Mouse (Mus musculus) layer of hippocampus, postnatal 36 days (tissue): ENCODE data around the gene Utp6. TPM values are rescaled to one million over a fixed set of nuclear protein-coding genes. Genes with fewer than 3 reads are reported as not detected.
"Not testable (repeated sequence)": the region's sequence is repeated elsewhere in the genome, so short reads cannot be mapped to it uniquely, and the experiment has no call there.

Source experiments
- DNase-seq, 2 experiments: peaks; one replicate each; pipeline ENCODE4 v3.0.0; 2022
- total RNA-seq, 2 experiments: library from RNA; stranded (reverse); gene quantifications; 2 replicates each; pipeline ENCODE4 v1.2.3; 2021

Gene Utp6
- total RNA-seq, result 10 to 100 TPM; 30.9 to 35.7 TPM

DNA sequence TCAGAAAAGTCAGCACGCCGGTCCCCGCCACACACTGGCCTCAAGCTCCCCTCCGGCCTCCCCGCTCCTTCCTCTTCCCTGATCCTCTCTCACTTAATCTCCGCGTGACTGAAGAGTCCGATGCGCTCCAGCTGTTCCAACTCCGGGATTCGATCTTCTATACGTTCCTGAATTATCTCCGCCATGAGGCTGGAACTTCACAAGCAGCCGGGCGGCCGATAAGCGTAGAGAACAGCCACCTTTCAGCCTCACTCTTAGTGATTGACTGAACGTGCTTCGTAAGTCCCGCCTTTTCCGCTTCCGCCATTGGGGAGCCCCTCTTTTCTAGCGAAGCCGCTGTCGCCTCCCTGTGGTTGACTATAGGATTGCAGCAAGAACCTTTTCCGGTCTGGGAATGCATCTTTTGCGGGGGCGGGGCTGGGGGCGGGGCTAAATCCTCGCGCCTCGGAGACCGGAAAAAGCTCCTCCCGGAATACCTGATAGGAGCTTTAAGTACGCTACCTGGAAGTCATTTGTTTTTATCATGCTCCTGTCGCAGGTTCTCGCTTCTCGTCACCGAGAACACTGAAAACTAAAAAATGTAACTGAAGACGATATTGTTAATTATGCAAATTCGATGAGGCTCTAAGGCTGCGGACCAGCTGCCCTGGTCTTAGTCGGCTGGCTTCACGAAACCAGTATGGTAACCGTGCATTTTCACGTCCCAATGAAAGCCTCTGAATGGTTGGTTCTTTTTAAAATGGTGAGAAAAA is at the start of gene Utp6:
Gene Utp6, minus strand, starts transcription at position 266 of the 752 bp plus-strand sequence.
- peak; percentile 96 to 97 for DNase-seq

DNA sequence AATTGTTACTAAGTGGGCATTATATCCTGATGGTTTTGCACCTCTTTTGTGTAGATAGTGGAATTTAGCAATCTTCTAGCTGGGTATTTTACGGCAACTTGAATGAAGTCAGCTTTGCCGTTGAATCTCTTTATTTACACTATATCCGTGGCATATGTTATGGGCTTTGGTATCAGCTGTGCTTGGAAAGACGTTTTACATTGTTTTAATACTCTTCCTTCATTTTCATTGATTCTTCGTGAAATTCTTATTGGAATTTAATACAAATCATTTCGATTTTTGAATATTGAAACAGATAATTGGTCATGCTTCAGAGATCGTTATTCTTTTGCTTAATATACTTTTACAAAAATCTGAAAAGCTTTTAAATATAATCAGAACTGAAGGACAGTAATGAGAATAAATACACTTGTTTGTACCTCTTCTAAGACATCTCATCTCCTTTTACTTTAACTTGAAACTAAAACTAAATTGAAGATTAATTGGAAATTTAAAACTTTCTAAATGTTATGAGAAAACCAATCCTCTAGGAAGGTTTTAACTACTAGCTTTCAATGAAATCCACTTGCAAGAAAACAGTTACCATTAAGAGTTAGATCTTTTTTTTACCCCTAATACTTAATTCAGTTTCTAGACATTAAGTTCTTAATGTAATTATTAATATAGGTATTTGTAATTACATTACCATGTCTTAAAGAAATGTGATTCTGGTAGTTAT is 32.2 kb upstream of the Utp6 start:
- DNase-seq, result no peak

DNA sequence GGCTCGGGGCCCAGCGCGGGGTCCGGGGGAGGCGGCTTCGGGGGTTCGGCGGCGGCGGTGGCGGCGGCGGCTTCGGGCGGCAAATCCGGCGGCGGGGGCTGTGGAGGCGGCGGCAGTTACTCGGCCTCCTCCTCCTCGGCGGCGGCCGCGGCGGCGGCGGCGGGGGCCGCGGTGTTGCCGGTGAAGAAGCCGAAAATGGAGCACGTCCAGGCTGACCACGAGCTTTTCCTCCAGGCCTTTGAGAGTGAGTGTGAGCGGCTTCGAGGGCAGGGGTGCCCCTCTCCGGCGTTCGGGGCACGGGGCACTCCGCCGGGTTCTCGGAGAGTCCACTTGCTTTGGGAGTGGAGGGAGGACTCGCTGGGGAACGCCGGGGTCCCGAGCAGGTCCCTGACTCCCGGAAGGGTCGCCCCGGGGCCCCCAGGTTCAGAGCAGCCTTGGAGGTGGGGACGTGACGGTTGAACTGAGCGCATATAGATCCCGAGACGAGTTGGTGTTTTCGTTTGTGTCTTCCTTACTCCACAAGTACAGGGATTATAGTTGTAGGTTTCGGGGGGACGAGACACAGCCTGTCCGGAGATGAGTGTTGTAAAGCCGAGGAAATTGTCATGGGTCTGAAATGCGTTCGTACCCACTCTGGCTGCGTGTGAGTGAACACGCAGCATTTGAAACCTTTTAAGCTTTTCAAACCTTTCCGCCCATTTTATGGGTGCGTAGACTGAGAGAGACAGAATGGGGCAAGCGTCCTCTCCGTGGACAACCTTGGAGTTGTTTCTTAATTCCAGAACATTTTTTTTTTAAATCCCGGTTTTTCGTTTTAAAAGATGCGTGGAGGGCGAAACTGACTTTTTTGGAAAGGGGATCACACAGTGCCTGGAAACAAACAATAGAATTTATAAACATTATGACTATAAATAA is 31.4 kb upstream of the Utp6 start:
- DNase-seq, result no peak

DNA sequence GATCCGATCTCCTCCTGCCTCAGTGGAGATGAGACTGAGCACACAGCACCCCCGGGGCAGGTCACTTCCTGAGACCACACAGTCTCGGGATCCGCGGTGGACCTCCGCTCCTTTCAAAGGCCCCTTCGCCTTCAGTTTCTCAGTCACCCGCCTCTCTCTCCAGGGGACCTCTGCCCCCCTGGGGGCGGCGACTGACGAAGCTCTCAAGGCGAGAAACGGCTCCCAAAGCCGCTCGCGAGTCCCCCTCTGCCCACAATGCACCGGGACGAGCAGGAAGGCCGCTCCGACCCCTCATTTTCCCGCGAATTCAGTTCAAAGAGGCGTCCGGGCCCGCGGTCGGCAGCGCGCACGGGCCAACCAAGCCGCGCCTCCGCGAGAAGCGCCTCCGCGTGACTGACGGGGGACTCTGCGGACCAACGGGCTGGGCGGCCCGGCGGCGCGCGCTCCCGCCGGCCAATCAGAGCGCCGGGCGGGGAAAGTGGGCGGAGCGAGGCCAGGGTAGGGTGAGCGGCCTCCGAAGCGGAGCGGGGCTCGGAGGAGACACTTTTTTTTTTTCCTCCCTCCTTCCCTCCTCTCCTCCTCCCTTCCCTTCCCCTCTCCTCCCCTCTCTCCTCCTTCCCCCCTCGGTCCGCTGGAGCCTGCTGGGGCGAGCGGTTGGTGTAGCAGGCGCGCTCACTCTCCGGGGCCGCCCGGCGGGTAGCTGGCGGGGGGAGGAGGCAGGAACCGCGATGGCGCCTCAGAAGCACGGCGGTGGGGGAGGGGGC is 30.6 kb upstream of the Utp6 start, which contains the start of gene Suz12:
Gene Suz12, plus strand, starts transcription at position 515 of the 764 bp plus-strand sequence.
- DNase-seq, result peak; percentile 93 to 95

DNA sequence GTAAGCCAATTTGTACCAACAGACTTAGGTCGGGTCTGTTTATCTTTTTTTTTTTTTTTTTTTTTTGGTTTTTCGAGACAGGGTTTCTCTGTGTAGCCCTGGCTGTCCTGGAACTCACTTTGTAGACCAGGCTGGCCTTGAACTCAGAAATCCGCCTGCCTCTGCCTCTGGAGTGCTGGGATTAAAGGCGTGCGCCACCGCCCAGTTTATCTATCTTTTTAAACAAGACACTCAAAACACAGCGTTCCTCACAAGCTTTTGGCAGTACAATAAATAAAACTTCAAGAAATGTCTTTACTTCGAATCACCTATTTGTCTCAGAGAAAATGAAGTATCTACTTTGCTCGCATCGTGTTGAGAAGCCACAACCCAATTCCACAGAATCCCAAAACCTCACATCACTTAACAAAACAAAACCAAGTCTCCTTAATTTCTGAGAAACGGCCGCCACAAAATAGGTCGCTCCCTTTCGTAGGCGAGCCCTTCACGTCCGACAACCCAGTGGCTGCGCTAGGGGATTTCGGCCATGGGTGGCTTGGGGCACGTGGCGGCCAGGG is 29.9 kb upstream of the Utp6 start:
- no peak for DNase-seq

DNA sequence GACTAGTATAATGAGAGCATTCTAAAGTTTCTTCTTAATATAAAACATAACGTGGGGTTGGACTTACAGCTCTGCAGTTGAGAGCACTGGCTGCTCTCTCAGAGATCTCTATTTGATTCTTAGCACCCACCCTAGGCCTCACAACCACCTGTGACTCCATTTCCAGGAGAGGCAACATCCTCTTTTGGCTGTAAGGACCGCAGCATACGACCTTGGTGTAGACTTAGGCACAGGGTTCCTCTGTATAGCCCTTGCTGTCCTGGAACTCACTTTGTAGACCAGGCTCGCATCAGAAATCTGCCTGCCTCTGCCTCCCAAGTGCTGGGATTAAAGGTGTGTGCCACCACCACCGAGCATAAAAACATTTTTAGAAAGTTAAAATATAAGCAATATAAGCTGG is 29.4 kb upstream of the Utp6 start:
- DNase-seq, result no peak

DNA sequence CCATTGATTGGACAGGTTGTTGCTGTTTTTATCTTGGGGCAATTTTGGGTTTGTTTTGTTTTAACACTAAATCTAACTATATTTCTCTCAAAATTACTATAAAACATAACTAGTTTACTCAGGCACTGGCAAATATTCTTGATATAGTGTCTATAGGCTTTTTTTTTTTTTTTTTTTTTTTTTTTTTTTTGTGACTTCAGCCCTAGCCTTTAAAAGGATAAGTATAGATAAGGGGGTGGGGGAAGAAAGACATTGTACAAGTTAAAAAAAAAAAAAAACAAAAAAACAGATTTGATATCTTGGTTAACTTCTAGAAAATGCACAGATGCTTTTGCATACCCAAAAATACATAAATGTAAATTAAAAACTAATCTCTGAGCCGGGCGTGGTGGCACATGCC is 27.9 kb upstream of the Utp6 start:
- no peak for DNase-seq

DNA sequence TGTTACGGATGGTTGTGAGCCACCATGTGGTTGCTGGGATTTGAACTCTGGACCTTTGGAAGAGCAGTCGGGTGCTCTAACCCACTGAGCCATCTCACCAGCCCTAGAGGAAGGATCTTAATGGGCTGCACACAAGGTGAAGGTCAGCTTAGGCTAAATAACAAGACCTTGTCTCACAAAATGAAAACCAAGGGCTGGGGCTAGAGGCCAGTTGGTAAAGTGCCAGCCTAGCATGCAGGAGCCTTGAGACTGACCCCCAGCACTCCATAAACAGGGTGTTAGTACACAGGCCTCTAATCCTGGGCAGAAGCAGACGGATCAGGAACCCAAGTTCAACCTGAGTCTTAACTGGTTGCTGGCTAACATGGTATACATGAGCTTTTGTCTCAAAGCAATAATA is 25.7 kb upstream of the Utp6 start:
- DNase-seq, result no peak

DNA sequence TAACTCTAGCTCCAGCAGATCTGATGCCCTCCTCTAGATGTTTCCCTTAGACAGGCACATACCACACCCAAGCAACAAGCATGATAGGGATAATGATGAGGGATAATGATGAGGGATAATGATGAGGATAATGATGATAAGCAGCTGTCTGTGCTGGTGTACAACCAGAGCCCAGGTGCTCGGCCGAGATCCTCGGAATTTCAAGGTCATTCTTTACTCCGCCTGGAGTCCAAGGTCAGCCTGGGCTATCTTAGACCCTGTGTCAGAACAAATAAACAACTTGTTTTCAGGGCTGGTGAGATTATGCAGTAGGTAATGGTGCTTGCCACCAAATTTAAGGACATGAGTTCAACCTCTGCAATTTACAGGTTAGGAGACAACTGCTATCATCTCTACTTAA is 24.7 kb upstream of the Utp6 start:
- DNase-seq, result no peak

DNA sequence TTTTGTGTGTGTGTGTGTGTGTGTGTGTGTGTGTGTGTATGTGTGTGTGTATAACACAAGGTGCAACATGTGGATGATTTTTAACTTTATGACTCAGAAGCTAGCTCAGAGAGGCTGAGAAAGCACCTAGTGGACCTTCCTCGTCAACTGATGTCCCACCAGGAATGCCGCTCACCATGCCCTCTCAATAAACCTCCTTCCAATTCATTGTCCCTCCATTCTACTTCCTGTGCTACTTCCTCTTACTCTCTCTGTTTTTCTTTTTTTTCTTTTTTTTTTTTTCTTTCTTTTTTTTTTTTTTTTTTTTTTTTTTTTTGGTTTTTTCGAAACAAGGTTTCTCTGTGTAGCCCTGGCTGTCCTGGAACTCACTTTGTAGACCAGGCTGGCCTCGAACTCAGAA is 15.6 kb upstream of the Utp6 start:
- DNase-seq, result not testable (repeated sequence)

DNA sequence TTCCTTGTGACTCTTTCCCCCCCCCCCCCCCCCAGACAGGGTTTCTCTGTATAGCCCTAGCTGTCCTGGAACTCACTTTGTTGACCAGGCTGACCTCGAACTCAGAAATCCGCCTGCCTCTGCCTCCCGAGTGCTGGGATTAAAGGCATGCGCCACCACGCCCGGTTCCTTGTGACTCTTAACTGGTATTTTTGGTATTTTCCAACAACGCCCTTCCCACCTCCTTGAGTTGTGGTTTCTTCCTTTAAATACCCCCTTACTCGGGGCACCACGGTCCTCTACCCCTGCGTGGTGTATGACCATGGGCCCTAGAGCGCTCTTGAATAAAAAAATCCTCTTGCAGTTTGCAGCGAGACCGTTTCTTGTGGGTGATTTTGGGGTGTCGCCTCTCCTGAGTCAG is 14.9 kb upstream of the Utp6 start:
- not testable (repeated sequence) for DNase-seq

DNA sequence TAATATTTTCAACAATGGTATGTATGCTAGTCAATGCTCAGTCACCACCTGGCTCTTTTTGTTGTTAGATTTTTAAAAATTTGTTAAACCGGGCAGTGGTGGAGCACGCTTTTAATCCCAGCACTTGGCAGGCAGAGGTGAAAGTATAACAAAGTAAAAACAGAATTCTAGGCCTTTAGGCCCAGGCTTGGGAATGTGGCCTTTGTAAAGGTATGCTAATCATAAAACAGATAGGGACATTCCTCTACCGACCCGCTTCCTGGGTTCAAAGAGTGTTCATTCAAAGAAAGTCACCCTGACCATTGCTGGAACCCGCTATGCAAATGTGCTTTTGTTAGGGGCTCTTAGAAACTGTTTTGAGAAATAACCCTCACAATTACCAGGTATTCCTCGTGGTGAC is 14.5 kb upstream of the Utp6 start:
- DNase-seq, result not testable (repeated sequence)

DNA sequence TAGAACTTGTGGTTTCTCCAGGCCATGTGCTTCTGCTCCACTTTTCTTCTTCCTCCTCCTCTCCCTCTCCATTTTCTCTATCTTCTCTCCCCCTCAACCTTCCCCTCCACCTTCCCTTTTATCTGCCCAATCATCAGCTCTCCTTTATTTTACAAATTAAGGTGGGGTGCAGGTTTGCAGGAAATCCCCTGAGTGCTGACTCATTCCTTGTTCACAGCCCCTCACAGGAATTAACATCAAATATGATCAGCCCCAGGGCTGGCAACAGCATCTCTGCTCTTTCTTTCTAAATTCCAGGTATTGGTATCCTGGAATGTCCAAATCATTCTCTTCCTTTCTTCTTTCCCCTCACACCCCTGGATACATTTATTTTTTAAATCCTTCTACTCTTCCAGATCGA is 14.0 kb upstream of the Utp6 start:
- no peak for DNase-seq

DNA sequence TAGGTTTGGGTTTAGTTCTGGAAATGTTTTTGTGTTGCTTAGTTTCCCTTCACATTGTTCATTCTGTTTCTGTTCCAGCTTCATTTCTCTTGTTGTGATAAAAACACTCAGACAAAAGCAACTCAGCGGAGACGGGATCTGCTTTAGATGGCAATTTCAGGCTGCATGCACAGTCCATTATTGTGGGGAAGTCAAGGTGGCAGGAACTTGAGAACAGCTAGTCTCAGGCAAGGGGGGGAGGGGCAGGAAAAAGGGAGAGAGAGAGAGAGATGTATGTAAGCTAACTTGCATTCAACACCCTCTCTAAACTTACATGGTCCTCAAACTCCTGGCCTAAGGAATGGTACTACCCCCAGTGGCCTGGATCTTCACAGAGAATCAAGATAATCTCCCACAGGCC is 13.2 kb upstream of the Utp6 start:
- DNase-seq, result no peak

DNA sequence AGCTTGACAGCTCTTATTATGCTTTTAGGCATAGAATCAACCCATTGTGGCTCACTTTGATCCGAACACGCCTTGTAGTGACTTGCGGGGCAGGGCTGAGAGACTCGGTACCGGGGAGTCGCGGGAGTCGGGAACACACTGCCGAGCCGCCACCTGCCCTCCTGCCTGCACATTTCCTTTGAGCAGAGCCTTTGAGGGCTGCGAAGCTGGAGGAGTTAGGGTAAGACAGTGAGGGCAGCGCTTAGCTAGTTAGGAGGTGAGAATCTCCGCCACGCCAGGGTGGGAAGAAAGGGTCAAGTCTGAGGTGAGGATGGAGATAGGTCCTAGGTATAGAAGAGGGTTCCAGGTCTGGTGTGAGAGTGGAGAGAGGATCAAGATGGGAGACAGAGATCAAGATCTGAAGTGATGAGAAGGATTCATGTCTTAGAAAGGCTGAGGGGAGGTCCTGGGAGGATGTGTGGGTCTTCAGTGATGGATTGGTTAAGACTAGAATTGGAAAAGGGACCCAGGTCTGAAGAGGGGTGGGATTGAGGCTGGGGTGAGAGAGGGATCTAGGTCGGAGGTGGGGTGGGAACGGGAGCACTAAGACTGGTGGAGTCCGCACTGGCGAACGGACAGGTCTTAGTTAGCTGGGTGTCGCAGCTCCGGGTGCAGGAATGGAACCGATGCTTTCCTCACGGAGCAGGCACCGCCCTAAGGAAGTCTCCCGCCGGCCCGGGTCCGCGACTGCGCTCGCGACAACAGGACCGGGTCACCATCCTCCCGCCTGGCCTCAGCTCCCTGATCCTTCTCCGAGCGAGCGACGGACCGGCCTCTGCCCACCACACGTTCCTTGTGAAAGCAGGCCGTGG is 11.7 kb upstream of the Utp6 start:
- peak; percentile 18 to 19 for DNase-seq

DNA sequence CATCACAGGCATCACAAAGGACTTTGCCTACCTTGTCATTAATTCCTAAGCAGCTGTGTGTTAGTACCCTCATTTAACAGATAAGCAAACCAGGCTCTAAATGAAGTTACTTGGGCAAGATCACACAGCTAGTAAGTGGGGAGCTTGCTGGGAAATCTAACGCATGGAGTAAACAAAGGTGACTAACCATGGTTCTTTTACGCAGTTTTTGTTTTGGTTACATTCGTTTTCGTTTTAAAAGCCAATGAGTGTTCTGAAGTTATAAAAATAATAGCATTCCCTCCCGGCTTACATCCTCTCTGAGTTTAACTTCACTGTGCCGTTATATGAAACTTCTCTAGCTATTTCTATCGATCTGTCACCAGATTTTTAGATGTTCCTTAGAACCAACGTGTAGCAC is 10.9 kb upstream of the Utp6 start:
- DNase-seq, result no peak

DNA sequence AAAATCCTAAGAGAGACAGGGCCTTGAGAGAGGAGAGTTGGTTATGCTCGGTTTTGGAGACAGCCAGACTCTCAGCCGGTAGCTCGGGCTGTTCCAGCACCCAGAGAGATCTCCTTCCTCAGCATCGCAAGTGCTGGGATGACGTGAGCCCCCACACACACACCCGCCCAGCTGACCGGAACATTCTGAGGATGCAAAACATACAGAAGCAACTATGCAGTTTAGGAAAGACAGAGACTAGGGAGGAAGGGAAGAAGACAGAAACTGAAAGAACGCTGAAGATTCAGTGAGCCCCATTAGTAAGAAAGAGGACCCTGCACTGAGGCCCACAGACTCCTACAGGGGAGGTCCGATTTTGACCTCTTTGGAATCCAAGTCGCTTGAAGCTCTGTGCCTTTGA is 5.6 kb upstream of the Utp6 start:
- DNase-seq, result no peak

DNA sequence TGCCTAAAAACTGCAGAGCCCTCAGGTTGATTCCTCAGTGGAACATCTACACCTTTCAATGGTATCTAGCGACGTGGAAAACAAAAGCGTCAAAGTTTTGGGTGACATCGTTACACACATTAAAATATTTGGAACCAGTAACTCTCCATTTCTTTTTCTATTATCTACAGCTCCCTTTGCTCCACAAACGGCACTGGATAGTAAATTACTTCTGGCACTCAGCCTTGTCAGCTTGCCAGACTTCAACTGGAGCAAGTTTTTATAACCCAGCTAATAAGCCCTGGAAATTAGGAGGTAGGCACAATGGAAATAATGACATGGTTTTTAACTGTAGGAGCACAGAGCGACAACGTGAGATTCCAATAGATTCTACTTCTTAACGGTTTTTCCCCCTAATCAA is 3.7 kb upstream of the Utp6 start:
- DNase-seq, result peak; percentile 24 to 28

DNA sequence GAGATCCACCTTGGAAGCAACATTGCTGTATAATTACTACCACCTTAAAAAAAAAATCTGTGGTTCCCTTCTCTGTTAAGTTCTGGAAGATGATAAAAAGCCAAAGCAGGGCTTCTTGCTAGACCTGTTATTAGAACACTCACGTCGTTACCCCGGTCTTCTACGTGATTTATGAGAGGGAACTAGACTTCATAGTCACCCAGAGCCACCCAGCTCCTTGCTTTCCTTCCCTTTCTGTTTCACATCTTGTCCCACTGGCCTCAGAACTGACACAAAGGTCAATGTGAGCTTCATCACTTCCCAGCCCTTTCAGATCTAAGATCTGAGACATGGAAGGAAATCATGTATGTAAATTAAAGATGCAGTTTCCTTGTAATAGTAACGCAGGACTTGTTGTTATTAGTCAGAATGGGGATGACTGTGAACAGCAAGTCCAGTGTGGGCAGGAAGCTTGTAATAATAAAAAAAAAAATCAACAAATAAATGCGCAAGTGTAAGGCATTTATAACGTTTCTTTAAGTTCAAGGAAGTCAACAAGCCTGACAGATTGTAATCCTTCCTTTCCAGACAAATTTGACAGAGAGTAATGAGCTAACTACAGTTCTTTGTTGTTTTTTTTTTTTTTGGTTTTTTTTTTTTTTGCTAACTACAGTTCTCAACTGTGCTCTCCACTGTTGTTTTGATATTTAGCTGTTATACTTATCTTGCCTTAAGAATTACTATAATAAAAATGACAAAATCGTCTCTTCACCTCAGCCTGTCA is 1.2 kb upstream of the Utp6 start:
- DNase-seq, result no peak

DNA sequence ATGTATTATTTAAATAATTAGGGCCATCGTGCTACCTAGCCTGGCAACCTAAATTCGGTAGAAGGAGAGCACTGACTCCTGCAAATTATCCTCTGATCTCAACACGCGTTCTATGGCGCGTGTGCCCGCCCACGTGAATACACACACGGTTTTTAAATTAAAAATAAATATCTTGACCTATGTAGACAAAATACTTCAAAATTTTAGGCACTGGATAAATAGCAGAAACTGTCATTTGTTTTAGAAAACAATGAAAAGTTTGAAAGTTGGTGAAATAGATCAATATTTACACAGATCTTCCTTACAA is 640 bp upstream of the Utp6 start:
- no peak for DNase-seq
